ENCODE assay signal across 8 mouse cellular contexts in the genomic region with DNA sequence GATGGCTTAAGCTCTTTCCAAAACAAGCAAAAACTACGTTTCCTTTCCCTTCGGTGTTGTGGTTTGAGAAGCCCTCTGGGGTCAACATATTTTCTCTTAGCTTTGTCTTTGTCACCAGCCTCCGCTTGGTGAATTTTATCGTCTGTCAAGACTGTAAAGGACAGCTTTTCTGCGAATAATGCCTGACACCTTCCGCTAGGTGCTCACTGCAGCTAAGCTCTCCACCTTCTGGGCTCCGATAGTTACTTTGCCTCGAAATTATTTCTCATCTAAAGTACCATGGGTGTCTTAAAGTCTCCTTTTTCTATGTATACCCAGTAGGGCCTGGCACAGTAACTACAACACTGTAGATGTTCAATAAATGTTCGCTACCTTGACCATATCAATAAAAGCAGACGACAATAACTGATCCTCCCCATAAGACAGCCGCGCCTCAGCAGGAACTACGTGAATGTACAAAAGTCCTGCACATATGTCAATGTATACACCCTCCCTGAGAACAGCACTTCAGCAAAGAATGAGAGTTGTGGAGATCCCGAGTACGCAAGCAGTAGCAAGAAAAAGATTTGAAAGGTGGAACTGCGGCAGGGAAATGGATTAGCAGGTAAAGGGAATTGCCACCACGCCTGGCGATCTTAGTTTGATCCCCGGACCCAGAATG. TPM values are rescaled to one million over a fixed set of nuclear protein-coding genes. Genes with fewer than 3 reads are reported as not detected.
DNase-seq lines count a peak whose midpoint lies in the region; ATAC-seq and TF ChIP-seq lines count a peak whose summit lies in the region.

No protein-coding gene starts in this region.

- no peaks in the 10 kb centered on the region for H3K9me3 ChIP-seq in limb, embryonic 15.5 days
- no peaks in the 10 kb centered on the region for H3K9me3 ChIP-seq in midbrain, postnatal 0 days (ENCODE audit: low read length)

- H3K27ac ChIP-seq in testis, adult 2 months (ENCODE audit: control insufficient read depth, insufficient read depth, low read depth, low read length), result peak overlapping the region; percentile 93
- peak overlapping the region; percentile 90 for H3K27ac ChIP-seq in limb, embryonic 15.5 days
- H3K27ac ChIP-seq in midbrain, postnatal 0 days (ENCODE audit: low read depth, low read length), result peak overlapping the region; percentile 95

- WGBS in limb, embryonic 15.5 days, result 5% methylated on average over 19 of the region's 19 CpGs
- 4% methylated on average over 19 of the region's 19 CpGs for WGBS in midbrain, postnatal 0 days

- ATAC-seq in cerebellum, adult (ENCODE audit: insufficient number of reproducible peaks, low FRiP score, low TSS enrichment), result peak; percentile 38
- ATAC-seq in hematopoietic stem cell, adult 5-6 weeks (replicated peaks in 1 of 2; ENCODE audit: insufficient read depth in 1 of 2, low FRiP score in 2 of 2, low TSS enrichment in 1 of 2, low read depth in 1 of 2, poor library complexity in 2 of 2, severe bottlenecking in 2 of 2), result peak; percentile 4 to 20; a peak in 2 of 4 replicates
- ATAC-seq in limb, embryonic 15.5 days (ENCODE audit: insufficient number of reproducible peaks, low FRiP score, low TSS enrichment, low read depth), result 0 out of 2 replicates have a peak, but pooled peaks have one; percentile 1
- peak; percentile 24; the same call in 1 of the 2 replicates for ATAC-seq in midbrain, postnatal 0 days (ENCODE audit: low FRiP score)

- peaks cover 3% of the 10 kb centered on the region for H3K4me1 ChIP-seq in testis, adult 2 months (ENCODE audit: control insufficient read depth, insufficient read depth, low read length)
- H3K4me1 ChIP-seq in limb, embryonic 15.5 days, result peaks cover 5% of the 10 kb centered on the region
- 0 out of 2 replicates have a peak, but pooled peaks cover 2% of the 10 kb centered on the region for H3K4me1 ChIP-seq in midbrain, postnatal 0 days (ENCODE audit: insufficient read depth, low read length)

- no peaks in the 10 kb centered on the region for H3K36me3 ChIP-seq in testis, adult 2 months (ENCODE audit: control insufficient read depth, insufficient read depth, low read length)
- no peaks in the 10 kb centered on the region for H3K36me3 ChIP-seq in limb, embryonic 15.5 days
- no peaks in the 10 kb centered on the region for H3K36me3 ChIP-seq in midbrain, postnatal 0 days (ENCODE audit: insufficient read depth, low read length)

- no peak for TF ChIP-seq CTCF in testis, adult 2 months (IDR thresholded peaks at IDR 0.05; ENCODE audit: control insufficient read depth, insufficient read depth, insufficient replicate concordance, low read depth, low read length)
- peak; percentile 53 for TF ChIP-seq CTCF in midbrain, postnatal 0 days (IDR thresholded peaks at IDR 0.05)

- intact Hi-C loops in gastrocnemius, postnatal 36 days (cut with DNase I), result loop anchor here (5.0 kb wide), 1 partner anchor 53 kb away; no protein-coding TSS in a partner anchor

- TF ChIP-seq POLR2A in testis, adult 2 months (IDR thresholded peaks at IDR 0.05; ENCODE audit: control insufficient read depth, low read depth, low read length), result no peak

- peak overlapping the region; percentile 65 for H3K4me2 ChIP-seq in limb, embryonic 15.5 days
- H3K4me2 ChIP-seq in midbrain, postnatal 0 days (ENCODE audit: low read depth, low read length, poor library complexity, severe bottlenecking), result peak overlapping the region; percentile 68

- H3K9ac ChIP-seq in limb, embryonic 15.5 days, result peak overlapping the region; percentile 65
- H3K9ac ChIP-seq in midbrain, postnatal 0 days (replicated peaks; ENCODE audit: low read length, poor library complexity, severe bottlenecking), result peak overlapping the region; percentile 99

- DNase-seq in cerebellum, postnatal 4 days (ENCODE audit: low spot score in 2 of 2), result no peak
- no peak for DNase-seq in testis, postnatal 10 days (ENCODE audit: low spot score)
- no peak for DNase-seq in midbrain, postnatal 0 days (ENCODE audit: low spot score)
- DNase-seq in gastrocnemius, postnatal 36 days, result no peak

- H3K4me3 ChIP-seq in testis, adult 2 months (ENCODE audit: control insufficient read depth, low read depth, low read length), result peak overlapping the region; percentile 100
- H3K4me3 ChIP-seq in limb, embryonic 15.5 days, result peak overlapping the region; percentile 98
- H3K4me3 ChIP-seq in midbrain, postnatal 0 days (ENCODE audit: low read depth, low read length), result peak overlapping the region; percentile 99

- H3K27me3 ChIP-seq in testis, adult 2 months (ENCODE audit: control insufficient read depth, insufficient read depth, low read length), result no peaks in the 10 kb centered on the region
- H3K27me3 ChIP-seq in limb, embryonic 15.5 days, result no peaks in the 10 kb centered on the region
- no peaks in the 10 kb centered on the region for H3K27me3 ChIP-seq in midbrain, postnatal 0 days (ENCODE audit: insufficient read depth, low read length)

RNA-seq across cellular contexts. Expression of a gene that starts 0.8 kb away (rescaled TPM):
- 36.7 and 43.6 TPM in 2 replicates for polyA plus RNA-seq in testis, adult 2 months (2012; rRNA removed)
- total RNA-seq in hematopoietic stem cell, adult 5-6 weeks (2017), result 57.5 and 62.0 TPM in 2 replicates
- polyA plus RNA-seq in limb, embryonic 15.5 days (2015; fragmentation: Nextera tagmentation; extraction: Ambion mirVana), result 10.5 and 12.6 TPM in 2 replicates
- 33.2 and 37.0 TPM in 2 replicates for total RNA-seq in midbrain, postnatal 0 days (2014; rRNA removed)
- 8.8 and 13.0 TPM in 2 replicates for polyA plus RNA-seq in midbrain, postnatal 0 days (2015; fragmentation: Nextera tagmentation; extraction: Ambion mirVana)
- 10 to 100 TPM; 34.3 to 35.2 TPM for total RNA-seq in gastrocnemius, postnatal 36 days (2021)
